Mouse (Mus musculus) hematopoietic stem cell, adult 5-6 weeks (primary cell): ENCODE results near the gene Kansl1. TPM values are rescaled to one million over a fixed set of nuclear protein-coding genes. Genes with fewer than 3 reads are reported as not detected.

Experiments
- ATAC-seq, 2 experiments: fragments of 125-278 bp in 1 of 2; replicated peaks in 1 of 2; 2 replicates each; pipeline ENCODE4 v1.8.0; 2016 to 2017; ENCODE audit warnings: inconsistent platforms in 2 of 2, mild to moderate bottlenecking in 2 of 2, moderate number of reproducible peaks in 2 of 2, low read depth in 1 of 2, moderate TSS enrichment in 1 of 2; ENCODE audit not compliant: low FRiP score in 2 of 2, poor library complexity in 2 of 2, severe bottlenecking in 2 of 2, insufficient read depth in 1 of 2, low TSS enrichment in 1 of 2
- total RNA-seq: library from RNA; stranded (forward); fragments of 172-1452, 232-1000 nt; gene quantifications from 2 replicates; pipeline ENCODE4 v1.2.3, GENCODE M21; 2017

The Kansl1 gene
- total RNA-seq, 1 experiment from 2014 or later, result 49.5 TPM

DNA sequence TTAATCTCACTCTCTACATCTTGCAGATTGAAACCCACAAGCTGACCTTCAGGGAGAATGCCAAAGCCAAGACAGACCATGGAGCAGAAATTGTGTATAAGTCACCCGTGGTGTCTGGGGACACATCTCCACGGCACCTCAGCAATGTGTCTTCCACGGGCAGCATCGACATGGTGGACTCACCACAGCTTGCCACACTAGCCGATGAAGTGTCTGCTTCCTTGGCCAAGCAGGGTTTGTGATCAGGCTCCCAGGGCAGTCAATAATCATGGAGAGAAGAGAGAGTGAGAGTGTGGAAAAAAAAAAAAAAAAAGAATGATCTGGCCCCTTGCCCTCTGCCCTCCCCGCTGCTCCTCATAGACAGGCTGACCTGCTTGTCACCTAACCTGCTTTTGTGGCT, 140.7 kb downstream of the Kansl1 start:
- no peak for ATAC-seq

DNA sequence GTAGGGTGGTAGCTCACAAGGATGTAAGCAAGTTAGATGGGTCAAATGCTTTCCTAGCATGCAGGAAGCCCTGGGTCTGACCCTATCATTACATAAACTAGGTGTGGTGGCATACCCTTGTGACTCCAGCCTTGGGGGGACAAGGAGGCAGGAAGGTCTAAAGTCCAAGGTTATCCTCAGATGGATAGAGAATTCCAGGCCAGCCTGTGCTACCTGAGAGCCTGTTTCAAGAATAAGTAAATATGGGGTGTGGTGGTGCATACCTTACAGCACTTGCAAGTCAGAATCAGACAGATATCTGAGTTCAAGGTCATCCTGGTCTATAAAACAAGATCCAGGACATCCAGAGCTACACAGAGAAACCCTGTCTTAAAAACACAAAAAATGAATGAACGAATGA, 141.2 kb downstream of the Kansl1 start:
- ATAC-seq, result no peak

DNA sequence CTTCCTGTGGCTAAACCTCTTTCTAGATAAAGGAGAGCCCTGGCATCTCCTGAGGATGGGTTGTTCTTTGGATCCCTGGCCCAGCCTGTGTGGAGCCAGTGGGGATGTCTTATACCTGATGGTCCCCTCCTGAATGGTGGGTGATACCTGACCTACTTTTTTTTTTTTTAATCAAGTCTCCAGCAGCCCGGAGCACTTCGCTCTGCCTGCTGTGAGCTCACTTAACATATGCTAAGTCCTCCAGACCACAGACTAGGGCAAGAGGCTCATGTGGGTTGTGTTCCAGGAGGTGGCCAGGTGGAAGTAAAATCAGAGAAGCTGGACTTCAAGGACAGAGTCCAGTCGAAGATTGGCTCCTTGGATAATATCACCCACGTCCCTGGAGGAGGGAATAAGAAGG, 146.5 kb downstream of the Kansl1 start:
- ATAC-seq, result no peak

DNA sequence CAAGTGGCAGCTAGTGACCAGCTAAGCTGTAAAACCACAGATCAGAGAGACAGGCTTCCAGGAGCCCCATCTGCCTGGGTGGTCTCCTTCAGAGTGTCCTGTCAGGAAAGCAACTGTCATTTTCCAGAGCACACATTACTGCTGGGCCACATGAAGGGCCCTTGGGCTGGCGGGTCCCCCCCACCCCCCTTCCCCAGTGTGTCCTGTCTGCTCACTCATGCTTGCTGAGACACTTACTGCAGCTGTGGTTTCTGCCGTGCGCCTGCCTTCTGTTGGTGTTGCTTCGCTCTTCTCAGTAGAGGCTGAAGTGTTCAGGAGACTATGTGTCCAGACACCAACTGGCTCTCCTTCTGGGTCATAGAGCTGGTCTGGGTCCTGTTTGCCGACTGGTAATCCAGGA, 148.2 kb downstream of the Kansl1 start:
- ATAC-seq, result no peak

DNA sequence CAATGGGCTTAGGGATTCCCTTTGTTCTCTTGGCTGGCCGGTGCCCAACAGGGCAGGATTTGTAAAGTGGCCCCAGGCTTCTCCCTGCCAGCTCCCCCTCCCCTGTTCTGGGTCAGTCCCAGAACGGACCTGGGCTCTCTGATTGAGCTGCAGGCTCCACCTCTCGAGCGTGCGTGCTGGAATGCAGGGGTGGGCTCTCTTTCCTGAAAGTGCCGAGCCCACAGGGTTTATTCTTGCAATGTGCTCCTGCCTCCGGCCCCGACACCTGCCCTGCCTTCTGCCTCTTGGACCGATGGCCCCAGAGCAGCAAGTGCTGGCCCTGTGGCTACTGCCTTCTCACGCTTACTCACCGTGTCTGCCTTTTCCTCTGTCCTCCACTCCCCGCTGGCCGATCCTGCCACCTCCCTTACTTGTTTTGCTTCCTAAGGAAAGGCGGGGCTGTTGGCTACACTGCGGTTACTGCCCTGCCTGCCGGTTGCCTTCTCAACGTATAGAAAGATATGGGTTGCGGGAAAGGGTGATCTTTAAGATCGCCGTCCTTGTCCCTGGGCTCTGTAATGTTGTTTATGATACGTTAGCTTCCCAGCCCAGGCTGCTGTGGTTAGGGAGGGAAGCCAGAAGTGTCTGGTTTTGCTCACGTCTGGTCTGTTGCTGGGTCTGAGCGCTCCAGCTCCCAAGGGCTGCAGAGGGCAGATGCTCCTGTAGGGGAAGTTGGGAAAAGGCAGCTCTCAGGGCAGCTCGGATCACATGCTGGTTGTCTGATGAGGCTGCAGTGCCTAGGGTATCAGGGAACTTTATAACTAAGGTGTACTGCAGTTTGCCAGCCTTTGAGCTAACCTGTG, 149.5 kb downstream of the Kansl1 start:
- ATAC-seq, result peak; percentile 37 to 38; a peak in 2 of 4 replicates

DNA sequence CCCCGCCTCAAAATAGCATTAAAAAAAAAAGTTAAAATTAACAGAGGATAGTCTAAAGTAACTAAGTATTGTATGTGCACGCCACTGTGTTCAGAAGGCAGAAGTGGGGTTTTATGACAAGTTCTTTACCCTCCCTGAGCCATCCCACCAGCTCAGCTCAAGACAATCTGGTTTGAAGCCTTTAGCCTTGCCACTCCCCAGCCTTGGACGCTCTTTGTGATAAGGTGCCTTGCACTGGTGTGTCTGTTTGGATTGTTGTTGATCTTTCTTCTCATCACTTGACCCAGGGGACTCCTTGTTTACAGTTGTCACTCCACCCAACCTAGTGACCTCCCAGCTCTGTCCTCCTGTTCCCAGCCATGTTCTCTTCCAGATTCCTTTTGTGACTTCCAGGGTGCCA, 151.0 kb downstream of the Kansl1 start:
- ATAC-seq, result no peak

DNA sequence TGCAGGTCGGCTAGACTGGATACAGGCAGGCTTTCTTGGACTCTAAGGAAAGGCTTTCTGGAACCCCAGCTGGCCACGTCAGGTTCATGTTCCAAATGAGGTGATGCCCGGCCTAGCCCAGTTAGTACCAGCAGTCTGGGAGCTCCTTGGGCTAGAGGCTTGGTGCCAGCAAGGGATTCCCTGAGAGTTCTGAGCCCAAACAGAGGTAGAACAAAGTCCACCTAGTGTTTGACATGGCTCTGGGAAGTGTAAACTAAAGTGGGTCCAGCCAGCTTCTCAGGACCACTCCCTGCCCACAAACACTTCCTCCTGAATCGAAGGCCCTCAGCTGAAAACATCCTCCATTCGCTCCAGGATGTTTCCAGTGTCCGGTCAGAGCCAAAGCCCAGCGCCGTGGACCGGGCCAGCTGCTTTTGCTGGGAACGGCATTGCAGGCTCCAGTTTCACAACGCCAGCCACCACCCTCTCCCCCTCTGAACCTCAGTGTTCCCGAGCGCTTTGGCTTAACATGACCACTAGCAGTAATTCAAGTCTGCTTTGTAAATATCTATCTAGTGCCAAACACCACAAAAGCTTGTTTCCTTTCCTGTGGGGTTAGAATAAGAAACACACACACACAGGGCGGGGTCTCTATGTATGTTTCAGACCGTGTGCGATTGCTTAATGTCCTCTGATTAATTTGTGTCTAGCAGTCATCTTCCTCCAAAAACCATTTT, 151.8 kb downstream of the Kansl1 start:
- no peak for ATAC-seq

DNA sequence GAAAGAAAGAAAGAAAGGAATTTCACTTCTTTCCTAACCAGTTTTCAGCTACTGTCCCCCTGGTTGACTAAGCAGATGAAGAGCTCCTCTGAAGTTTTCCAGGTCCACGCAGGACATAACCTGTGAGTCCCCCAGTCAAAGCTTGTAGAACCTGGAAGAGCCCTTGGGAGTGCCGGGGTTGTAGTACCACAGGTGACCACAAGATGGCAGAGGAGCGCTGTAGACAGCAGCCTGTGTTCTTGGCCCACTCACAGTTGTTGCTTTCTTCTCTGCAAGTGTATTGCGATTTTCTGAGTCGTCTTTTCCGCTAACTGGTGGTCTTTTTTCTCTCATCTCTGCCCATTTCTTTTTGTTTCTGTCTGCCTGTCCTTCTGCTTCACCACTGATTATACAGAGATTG, 153.0 kb downstream of the Kansl1 start:
- peak; percentile 61 to 63; a peak in 3 of 4 replicates for ATAC-seq

DNA sequence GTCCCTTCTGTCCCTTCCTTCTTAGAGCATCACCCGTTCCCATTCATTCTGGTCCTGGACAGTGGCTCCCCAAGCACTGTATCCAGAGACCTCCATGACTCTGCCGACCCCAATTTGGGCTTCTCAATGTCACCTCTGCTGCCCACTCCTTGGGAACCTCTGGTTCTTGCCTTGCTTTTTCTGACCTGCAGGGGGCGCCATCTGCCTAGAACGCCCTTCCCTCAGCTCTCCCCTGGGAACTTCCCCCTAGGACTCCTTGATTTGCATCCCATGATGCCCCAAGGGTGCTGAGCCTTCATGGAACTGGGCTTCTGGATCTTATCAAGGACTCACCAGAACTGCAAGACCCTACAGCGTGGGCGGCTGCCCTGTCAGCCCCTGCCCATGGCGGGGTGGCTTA, 157.0 kb downstream of the Kansl1 start:
- no peak for ATAC-seq

DNA sequence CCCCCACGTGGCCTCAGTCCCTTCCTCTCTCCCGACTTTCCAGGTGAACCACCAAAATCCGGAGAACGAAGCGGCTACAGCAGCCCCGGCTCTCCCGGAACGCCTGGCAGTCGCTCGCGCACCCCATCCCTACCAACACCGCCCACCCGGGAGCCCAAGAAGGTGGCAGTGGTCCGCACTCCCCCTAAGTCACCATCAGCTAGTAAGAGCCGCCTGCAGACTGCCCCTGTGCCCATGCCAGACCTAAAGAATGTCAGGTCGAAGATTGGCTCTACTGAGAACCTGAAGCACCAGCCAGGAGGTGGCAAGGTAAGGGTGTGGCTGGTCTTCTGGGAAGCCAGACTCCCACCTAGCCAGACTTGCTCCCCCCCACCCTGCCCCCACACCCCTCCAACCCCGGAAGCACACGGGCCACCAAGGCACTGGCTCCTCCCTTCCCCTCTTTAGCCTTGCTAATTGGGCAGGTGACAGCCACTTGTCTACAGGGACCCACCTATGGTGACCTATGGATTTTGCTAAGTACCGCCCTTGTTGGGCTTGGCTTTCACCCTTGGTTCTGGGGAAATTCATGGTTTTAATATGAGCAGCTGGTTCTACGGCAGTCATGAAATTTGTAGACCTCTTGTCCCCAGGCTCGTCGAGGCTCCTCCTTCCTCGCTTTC, 158.3 kb downstream of the Kansl1 start:
- ATAC-seq, result no peak

DNA sequence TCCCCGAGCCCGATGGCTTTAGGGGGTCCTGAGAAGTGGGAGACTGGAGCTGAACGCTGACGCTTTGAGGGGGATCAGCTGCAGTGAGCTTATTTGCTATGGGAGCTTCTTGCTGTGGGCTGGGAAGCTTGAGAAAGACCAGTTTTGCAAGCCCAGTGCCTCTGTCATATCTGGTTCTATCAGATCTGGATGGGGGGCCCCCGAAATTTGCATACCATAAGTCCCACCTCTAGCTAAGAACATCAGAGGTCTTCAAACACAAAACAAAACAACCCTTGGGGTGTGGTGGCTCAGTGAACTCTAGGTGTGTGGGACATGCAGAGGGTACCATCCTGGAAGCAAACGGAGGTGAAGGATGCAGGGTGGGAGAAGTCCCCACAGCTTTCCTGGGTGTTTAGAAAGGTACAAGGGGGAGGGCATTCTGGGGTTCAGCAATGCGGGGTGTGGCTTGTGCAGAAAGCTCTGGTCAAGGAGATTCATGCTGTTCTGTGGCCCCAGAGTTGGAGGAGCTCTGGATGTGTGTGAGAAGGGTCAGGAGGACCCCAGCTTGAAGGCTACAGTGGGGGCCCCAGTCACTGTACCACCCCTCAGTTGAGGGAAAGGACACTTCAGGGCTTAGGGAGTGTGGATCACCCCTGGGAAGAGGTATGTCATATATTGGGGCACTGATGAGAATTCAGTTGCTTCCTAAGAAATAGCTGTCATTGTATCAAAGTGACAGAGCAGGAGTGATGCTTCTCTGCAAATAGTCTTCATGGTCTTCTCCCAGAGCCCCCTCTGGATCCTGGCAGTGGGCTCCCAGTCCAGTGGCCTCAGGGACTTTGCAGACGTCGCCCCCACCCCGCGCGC, 159.1 kb downstream of the Kansl1 start:
- no peak for ATAC-seq

DNA sequence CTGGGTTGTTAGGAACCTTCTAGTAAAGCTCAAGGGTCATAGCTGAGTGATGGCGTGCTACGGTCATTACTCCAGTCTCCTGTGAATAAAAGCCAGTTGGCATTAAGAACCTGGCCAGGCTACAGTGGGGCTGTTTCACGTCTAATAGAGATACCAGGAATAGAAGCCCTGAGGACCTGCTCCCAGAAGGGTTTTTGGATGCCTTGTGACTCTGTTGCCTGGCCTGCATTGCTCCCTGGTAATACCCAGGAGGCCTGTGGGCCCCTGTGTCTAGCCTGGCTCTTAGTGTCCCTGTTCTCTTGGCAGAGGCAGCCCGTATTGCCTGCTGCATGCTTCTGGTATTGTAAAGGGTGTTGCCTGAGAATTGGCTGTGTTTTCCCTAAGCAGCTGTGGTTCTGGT, 161.5 kb downstream of the Kansl1 start:
- no peak for ATAC-seq

DNA sequence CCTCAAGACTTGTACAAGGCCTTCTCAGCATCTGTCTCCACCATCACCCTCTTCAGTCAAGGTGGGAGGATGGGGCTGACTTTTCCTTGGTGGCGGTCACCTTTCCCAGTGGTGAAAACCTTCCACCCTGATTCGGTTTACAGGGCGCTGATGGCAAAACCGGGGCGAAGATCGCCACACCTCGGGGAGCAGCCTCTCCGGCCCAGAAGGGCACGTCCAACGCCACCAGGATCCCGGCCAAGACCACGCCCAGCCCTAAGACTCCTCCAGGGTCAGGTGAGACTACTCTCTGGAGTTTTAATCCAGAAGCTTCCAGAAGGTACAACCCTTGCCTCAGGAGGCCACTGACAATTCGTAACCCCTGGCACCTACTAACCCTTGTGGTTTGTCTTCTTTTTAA, 162.2 kb downstream of the Kansl1 start:
- no peak for ATAC-seq

DNA sequence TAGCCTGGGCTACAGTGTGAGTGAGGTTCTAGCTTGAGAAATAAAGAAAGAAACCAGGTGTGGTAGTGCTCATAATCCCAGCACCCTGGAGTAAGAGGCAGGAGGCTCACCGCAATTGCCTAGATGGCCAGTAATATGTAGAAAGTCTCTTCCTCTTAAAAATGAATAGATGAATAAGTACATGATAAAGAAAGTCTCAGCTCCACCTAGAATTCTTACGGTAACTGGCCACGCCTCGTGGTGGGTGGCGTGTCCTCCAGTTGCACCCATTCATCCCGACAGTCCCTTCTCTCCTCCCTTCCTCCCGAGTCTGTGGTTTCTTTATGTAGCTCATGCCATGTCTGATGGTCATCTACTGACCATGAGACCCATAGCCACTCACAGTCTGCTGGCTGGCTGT, 162.9 kb downstream of the Kansl1 start:
- no peak for ATAC-seq

DNA sequence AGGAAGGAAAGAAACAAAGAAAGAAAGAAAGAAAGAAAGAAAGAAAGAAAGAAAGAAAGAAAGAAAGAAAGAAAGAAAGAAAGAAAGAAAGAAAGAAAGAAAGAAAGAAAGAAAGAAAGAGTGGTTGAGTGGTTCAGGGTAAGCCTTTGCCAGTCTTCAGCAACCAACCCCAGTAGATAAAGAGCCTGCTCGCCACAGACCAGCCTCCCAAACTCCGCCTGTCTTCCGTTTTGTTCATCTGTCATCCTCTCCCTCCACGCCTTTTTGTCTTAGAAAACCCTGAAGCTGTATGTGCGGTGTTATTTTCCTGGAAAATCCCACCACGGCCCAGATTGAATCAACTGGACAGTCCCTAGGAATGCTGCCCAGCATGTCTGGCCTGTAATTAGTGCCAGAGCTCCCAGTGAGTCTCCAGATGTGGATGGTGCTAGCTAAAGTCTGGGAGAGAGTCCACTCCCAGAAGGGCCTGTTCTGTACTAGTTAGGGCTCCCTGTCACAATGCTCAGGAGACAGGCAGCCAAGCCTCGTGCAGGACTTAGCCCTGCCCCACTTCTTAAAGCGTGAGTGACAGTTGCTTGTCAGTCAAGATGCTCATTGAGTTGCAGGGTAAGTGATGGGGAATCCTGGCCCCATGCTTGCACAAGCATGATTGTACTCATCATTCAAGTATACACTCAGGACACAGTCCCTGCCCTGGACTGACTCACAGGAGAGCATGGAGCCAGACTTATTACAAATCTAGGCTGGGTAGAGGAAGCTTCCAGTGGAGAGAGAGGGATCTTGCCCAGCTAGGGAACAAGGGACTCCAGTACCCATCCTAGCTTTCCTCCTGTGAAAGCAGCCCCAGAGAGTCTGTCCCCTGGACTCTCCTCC, 165.3 kb downstream of the Kansl1 start:
- no peak for ATAC-seq

DNA sequence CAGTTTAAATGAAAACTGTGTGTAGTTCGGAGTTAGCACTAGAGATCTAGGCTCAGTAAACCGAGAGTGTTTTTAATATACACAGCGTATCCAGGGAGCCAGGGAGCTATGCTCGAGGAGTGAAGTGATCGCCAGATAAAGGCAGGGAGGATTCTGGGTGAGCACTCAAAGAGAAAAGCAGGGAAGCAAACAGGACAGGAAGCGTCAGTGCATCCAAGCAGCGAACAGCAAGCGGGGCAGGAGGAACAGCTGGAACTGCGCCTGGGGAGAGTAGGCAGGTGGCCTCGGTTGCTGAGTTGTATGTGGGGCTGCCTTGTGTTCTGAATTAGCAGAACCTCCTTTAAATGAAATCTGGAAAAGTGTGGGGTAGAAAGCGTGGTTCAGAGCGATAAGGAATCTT, 166.0 kb downstream of the Kansl1 start:
- ATAC-seq, result no peak

DNA sequence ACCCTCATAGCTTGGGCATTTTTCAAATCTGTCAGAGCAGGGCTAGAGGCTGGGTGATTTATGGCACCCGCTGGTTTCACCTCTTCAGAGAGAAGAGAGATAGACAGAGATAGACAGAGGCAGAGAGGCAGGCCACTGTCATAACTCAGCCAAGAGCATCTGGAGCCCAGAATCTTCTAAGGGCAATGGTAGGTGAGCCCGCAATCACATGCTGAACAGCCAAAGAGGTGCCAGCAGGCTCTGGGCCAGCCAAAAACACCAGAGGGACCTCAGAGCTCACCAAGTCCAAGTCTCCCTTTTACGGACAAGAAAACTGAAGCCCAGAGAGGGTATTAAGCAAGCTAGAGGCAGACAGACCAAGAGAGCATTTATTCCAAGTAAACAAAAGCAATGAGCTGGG, 171.0 kb downstream of the Kansl1 start:
- no peak for ATAC-seq
